Mouse (Mus musculus) c-Kit-positive CD71-positive TER-119-negative erythroid progenitor cells, embryonic 14.5 days (primary cell): ENCODE measurements at regions not wholly inside any gene's neighbourhood (a gene's known extent, or its start where the extent isn't known, plus 50 kb on each side); places are given as distances from the start of the nearest gene placed in this dataset.
"Not testable (repeated sequence)": the region's sequence is repeated elsewhere in the genome, so short reads cannot be mapped to it uniquely, and the experiment has no call there.

Experiments
- DNase-seq: peaks from one replicate; pipeline ENCODE4 v3.0.0-alpha.2; 2013; ENCODE audit warnings: low read depth

GRCm38 (mm10) chr17:15620746-15621694 is 56.9 kb upstream of the Prdm9 start:
- peak; percentile 56 for DNase-seq

GRCm38 (mm10) chr17:15622913-15623312 is 58.8 kb upstream of the Prdm9 start:
- peak; percentile 10 for DNase-seq

- no peak for DNase-seq
Observed at GRCm38 (mm10) chr17:15630792-15631191, 66.6 kb upstream of the Prdm9 start.

- DNase-seq = no peak
Observed at GRCm38 (mm10) chr17:15631626-15632025, 67.5 kb upstream of the Prdm9 start.

- DNase-seq = no peak
Observed at GRCm38 (mm10) chr17:15632090-15632489, 67.9 kb upstream of the Prdm9 start.

GRCm38 (mm10) chr17:15639111-15639865 is 65.5 kb upstream of the Chd1 start:
- DNase-seq = not testable (repeated sequence)

- no peak for DNase-seq
Observed at GRCm38 (mm10) chr17:15640776-15641175, 64.0 kb upstream of the Chd1 start.

GRCm38 (mm10) chr17:15641764-15642163 is 63.0 kb upstream of the Chd1 start:
- no peak for DNase-seq

GRCm38 (mm10) chr17:15646768-15647167 is 58.0 kb upstream of the Chd1 start:
- no peak for DNase-seq

GRCm38 (mm10) chr17:15650089-15650742 is 54.6 kb upstream of the Chd1 start:
- DNase-seq = no peak

- no peak for DNase-seq
Observed at GRCm38 (mm10) chr17:15651869-15652268, 52.9 kb upstream of the Chd1 start.
